Mouse (Mus musculus): ENCODE measurements around the gene Ak8.

- TF ChIP-seq CTCF (IDR thresholded peaks at IDR 0.05; ENCODE audit: borderline replicate concordance, extremely low read depth, insufficient read depth, insufficient read length) = no peak
- no peak for TF ChIP-seq POLR2A (IDR thresholded peaks at IDR 0.05; ENCODE audit: borderline replicate concordance, extremely low read depth, insufficient read depth, insufficient read length, poor library complexity, severe bottlenecking)
Observed at GRCm38 (mm10) chr2:28742701-28743100, 42.7 kb downstream of the Ak8 start.
